Mouse (Mus musculus) adrenal gland, adult 18-20 months (tissue): ENCODE results near the gene Ly6g6f. TPM values are rescaled to one million over a fixed set of nuclear protein-coding genes. Genes with fewer than 3 reads are reported as not detected.
"Not testable (repeated sequence)": the region's sequence is repeated elsewhere in the genome, so short reads cannot be mapped to it uniquely, and the experiment has no call there.

Experiments
- DNase-seq, 2 experiments: peaks; one replicate each; pipeline ENCODE4 v3.0.0; 2021 to 2022; ENCODE audit warnings: low spot score in 2 of 2
- total RNA-seq, 2 experiments: library from RNA; stranded (reverse); gene quantifications; 1 replicate in 1 of 2; 2 replicates in 1 of 2; pipeline ENCODE4 v1.2.3; 2021

Gene Ly6g6f
- total RNA-seq, 2 experiments from 2014 or later = not detected

- DNase-seq = no peak
Measured at GRCm38 (mm10) chr17:35055691-35056495, 29.5 kb downstream of the Ly6g6f start.

DNA sequence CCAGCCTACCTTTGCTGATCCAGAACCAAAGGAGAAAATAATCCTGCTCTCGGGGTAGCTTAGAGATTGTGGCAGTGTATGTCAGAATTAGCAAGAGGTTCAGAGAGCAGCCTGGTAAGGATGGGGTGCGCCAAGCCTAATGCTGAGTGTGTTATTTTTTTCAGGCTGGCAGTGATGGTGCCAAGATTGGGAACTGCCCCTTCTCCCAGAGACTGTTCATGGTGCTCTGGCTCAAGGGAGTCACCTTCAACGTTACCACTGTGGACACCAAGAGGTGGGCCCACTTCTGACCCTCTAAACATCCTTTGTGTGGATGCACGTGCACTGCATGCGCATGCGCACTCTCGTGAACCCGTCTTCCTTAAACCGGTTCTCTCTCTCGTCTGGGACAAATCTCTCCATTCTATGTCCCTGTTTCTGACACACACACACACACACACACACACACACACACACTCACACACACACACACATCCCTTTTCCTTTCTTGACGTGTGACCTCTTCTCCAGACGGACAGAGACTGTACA is 33.1 kb downstream of the Ly6g6f start:
- no peak for DNase-seq

- peak; percentile 50 to 63 for DNase-seq
Measured at GRCm38 (mm10) chr17:35051156-35052086, 34.0 kb downstream of the Ly6g6f start.

DNA sequence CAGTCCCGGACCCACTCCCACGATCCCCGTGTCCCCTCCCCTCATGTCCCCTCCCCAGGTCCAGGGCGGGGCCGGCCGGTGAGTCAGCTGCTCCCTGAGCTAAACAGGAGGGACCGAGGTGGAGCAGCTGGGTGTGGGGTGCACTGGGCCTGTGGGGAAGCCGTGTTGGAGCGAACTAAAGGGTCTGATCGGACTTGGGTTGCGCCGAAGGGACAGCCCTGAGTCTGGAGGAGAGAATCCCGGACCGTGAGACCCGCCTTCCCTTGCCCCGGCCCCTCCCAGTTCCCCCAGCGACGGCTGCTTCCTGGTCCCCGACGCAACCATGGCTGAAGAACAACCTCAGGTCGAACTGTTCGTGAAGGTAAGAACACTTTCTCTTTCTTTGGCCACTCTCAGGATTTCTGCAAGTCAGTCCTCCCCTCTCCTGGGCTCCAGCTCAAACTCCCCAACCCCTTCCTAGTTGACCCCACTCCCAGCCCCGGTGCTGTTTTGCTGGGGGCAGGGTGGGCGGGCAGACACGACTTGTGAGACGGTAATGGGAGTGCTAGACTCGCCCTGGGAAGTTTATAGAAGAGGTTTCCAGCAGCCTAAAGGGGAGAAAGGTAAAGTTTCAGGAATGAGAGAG is 35.2 kb downstream of the Ly6g6f start:
- peak; percentile 68 to 72 for DNase-seq

DNA sequence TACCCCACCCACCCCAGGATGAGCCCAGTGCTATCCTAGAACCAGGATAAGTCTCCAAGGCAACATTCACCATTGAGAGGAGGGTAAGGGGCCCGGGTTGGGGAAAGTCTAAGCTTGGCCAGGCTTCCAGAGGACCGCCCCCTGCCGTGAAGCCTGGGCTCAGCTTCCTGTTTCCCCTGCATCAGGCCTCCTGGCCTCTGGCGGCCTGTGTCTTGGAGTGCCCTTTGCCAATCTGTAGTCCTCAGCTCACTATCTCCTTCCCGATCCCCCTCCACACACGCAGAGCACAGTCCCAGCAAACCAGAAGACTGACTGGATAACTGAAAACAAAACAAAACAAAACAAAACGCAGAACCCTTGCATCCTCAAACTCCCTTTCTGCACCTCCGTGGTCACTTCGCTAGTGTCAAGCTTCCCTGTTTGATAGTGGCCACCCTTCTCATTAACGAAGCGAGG is 35.8 kb downstream of the Ly6g6f start, which contains the start of gene Clic1:
Gene Clic1, plus strand, starts transcription at position 406 of the 456 bp plus-strand sequence.
- DNase-seq = peak in 1 of 2 experiments; percentile 50

DNA sequence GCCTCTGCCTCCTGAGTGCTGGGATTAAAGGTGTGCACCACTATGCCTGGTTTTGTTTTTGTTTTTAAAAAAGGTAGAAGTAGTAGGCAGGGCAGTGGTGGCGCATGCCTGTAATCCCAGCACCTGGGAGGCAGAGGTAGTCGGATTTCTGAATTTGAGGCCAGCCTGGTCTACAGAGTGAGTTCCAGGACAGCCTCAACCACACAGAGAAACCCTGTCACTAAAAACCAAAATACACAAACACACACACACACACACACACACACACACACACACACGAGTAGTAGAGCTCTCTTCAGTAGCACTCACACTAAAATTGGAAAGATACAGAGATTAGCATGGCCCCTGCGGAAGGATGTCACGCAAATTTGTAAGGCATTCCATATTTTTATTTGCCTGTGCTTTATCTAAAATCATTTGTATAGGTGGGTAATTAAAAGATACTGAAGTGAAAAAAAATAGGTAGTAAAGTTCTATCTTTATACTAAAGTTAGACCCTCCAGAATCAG is 36.4 kb downstream of the Ly6g6f start:
- no peak for DNase-seq

- no peak for DNase-seq
Measured at GRCm38 (mm10) chr17:35048149-35048931, 37.1 kb downstream of the Ly6g6f start.

DNA sequence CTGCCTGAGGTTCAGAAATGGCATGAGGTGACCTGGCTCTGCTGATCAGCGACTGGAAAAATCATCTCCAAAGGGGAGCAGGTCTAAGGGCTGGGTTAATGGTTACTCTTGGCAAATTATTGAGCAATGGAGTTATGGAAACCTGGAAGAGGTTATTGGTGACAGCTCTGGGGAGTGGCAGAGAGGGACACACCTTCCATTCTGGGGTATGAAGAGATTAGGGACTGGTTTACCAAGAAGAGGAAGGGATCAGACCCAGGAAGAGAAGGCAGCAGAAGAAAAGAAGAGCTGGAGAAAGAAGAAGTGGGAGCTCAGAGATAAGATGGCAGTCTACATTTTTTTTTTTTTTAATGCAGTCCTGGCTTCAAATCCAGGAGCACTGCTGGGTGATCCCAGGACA is 37.7 kb downstream of the Ly6g6f start:
- DNase-seq = no peak

DNA sequence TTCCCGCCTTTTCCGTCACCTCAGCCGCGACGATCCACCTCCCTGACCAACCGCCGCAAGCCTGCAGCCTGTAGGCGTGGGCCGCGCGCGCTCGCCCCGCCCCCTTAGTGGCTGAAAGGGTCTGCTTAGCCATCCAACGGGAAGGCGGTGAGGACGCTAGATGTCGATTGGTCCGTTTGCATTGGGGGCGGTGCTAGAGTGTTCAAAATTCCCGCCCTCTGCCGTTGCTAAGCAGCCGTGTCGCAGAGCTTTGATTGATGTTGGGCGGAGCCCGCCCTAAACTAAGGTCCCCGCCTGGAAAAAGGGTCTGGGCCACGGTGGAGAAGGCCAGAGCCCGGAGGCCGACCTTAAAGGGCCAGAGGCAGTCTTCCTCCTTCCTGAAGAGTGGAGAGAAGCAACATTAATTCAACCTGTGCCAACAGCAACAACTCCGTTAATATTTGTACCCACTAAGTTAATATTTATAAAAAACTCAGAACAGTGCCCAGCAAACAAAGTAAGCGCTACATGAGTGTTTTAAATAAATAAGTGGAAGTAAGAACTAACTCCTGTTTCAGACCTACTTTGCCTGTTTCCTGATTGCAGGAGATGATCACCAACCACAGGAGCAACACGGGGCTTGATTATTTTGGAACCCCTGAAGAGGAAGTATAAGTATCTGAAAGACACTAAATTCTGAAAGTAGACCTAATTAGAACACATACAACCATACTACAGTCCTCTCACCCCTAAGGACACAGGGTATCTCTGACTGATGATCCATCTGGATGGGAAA is 38.5 kb downstream of the Ly6g6f start, which contains the start of gene Msh5:
Gene Msh5, minus strand, starts transcription at position 65 of the 775 bp plus-strand sequence.
- peak; percentile 90 to 91 for DNase-seq

GRCm38 (mm10) chr17:35045807-35046680 is 39.4 kb downstream of the Ly6g6f start:
- no peak for DNase-seq

DNA sequence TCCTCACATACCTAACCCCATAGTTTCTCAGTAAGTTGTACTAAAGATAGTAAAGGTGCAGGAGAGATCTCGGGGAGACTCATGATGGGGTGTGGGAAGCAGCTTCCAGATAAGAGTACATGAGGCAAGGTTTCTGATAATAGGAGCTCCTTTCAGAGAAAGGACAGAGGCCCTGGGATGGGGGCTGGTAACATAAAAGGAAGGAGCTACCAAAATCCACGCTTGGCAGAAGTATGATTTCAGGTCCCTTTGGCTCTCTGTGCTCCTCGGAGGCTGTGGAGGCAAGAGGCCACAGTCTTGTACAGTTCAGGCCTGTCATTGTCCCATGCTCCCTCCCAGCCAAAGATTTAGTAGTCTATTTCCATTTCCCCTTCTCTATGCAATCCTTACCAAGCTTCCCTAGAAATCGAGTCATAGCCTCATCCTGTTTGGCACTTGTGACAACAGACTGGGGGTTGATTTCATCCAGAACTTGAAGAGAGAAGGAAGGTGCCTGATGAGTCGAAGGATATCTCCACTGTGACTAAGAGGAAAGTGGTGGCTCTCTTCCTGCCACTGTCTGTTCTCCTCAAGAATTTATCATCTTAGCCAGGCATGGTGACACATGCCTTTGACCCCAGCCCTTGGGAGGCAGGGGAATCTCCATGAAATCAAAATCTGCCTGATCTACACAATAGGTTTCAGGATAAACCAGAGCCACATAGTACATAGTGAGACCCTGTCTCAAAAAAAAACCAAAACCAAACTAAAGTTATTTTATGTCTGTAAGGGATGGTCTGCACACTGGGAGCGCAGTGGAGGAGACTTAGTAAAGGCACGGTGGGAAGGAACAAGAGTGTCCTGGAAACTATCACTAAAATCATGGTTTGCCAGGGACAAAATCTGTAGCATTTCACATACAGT is 40.3 kb downstream of the Ly6g6f start:
- DNase-seq = no peak

GRCm38 (mm10) chr17:35043794-35044193 is 41.6 kb downstream of the Ly6g6f start:
- DNase-seq = no peak

DNA sequence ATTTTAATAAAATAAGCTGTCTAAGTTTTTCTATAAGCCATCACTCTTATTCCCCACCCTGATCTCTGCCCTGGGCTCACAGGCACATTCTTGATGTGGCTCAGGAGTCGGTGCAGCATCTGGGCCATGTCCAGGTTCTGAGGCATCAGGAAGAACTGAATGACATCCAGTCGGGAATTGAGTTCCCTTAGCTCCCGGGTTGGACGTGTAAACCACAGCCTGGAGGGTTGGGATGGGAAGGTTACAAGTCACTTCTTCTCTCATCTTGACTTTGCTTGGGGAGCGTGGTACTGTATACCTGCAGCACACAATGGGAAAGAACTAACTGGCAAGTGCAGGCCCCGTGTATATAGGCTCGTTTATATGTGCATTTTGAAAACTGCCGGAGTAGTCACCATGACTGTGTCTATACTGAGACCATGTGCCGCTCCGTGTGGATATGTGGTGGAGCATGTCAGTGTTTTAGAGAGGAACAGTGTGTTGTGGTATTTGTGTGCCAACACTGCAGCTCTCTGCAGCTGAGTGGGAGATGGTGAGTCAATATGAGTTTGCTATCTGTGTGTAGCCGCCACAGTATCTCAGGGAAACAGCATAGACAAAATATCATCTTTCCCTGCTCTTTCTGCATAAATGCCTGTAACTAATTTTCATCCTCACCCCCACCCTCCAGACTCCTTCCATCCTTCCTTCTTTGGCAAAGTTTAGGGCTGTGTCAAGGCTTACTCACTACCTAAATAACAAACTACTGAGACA is 46.1 kb downstream of the Ly6g6f start:
- DNase-seq = no peak

DNA sequence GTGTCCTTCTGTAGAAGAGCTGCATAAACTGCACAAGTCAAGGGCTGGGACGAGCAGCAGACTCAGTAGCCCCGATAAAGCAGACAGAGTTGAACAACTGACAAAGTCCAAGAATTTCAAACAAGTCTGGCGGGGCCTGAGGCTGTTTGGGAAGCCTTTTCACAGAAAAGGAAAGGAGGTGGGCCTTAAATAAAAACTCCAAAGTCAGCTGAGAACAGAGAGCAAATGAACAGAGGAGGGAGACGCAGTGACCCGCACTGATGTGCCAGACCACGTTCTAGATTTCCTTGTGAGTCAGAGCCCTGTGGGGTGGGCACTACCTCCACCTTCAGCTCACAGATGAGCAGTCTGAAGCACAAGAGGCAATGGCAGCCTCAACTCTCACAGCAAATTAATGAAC is 50.5 kb downstream of the Ly6g6f start:
- no peak for DNase-seq

DNA sequence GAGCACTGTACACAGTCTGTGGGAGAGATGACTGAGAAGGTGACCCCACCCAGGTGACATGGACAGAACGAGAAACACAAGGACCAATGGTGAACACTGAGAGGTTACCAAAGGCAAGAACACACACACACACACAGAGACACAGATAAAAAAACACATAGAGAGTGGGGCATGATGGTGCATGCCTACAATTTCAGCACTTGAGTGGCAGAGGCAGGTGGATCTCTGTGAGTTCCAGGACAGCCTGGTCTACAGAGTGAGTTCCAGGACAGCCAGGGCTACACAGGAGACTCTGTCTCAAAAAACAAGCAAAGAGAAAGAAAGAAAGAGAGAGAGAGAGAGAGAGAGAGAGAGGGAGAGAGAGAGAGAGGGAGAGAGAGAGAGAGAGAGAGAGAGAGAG is 51.7 kb downstream of the Ly6g6f start:
- DNase-seq = not testable (repeated sequence)

DNA sequence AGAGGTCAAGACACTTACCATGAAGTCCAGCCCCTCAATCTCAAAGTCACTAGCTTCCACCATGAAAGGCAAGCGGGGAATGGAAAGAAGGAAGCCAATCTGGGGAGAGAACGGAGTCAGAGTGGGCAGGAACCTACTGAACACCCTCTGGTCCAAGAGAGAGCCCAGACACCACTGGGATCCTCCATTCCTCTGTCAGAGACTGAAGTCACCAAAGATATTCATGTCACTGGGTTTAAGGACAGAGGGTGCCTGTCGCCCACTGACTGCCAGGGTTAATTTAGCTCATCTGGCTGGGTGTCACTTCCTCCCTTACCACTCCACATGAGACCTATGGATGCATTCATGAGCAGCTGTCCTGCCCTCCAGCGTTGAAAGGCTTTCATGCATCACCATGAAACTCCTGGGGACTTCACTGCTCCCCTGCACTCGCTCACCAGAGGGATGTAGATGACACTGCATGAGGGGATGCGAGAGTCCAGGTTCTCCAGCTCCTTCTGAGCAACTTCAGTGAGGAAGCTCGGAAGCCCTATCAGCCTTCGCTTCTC is 53.0 kb downstream of the Ly6g6f start:
- DNase-seq = no peak
